Mouse (Mus musculus) liver, embryonic 11.5 days (tissue): ENCODE results near the gene Defb25. TPM values are rescaled to one million over a fixed set of nuclear protein-coding genes. Genes with fewer than 3 reads are reported as not detected.
A peak's percentile ranks its signal among the peaks of the same experiment; 100 is the strongest.

ENCODE experiments used
- ATAC-seq: fragments of 200-750 bp; cut with Nextera tagmentation; replicated peaks from 2 replicates; pipeline ENCODE4 v1.8.0; 2017; ENCODE audit warnings: moderate number of reproducible peaks, mild to moderate bottlenecking, moderate TSS enrichment, moderate library complexity; ENCODE audit not compliant: low FRiP score
- DNase-seq: peaks from one replicate; pipeline ENCODE4 v3.0.0-alpha.2; 2017; ENCODE audit warnings: low spot score
- H3K27ac ChIP-seq: fragments of 300-500 bp; sonication (generic); 2 replicates; pipeline ENCODE4 v1.5.1; 2014; ENCODE audit warnings: mild to moderate bottlenecking, low read depth, low read length, control low read depth
- H3K27me3 ChIP-seq: fragments of 300-500 bp; sonication (generic); replicated peaks from 2 replicates; pipeline ENCODE4 v1.6.1; 2014; ENCODE audit warnings: low read length, mixed read lengths; ENCODE audit not compliant: control insufficient read depth, insufficient read depth
- H3K36me3 ChIP-seq: fragments of 300-500 bp; sonication (generic); 2 replicates; pipeline ENCODE4 v1.6.1; 2014; ENCODE audit warnings: mild to moderate bottlenecking, low read length, moderate library complexity, mixed read lengths; ENCODE audit not compliant: control insufficient read depth, insufficient read depth
- H3K4me1 ChIP-seq: fragments of 300-500 bp; sonication (generic); replicated peaks from 2 replicates; pipeline ENCODE4 v1.6.1; 2014; ENCODE audit warnings: low read length, mixed read lengths; ENCODE audit not compliant: control insufficient read depth, insufficient read depth
- H3K4me2 ChIP-seq: fragments of 300-500 bp; sonication (generic); 2 replicates; pipeline ENCODE4 v1.6.1; 2014; ENCODE audit warnings: mild to moderate bottlenecking, control low read depth, moderate library complexity
- H3K4me3 ChIP-seq: fragments of 300-500 bp; sonication (generic); 2 replicates; pipeline ENCODE4 v1.5.1; 2014; ENCODE audit warnings: low read depth, low read length, control low read depth
- H3K9ac ChIP-seq: fragments of 300-500 bp; sonication (generic); 2 replicates; pipeline ENCODE4 v1.6.1; 2014; ENCODE audit warnings: low read depth, low read length, control low read depth
- H3K9me3 ChIP-seq: fragments of 300-500 bp; sonication (generic); 2 replicates; pipeline ENCODE4 v1.6.1; 2016; ENCODE audit warnings: low read length, inconsistent platforms, mixed read lengths; ENCODE audit not compliant: control insufficient read depth
- WGBS: fragments of 180-500 bp; shearing (Covaris S2); extraction: QIAGEN DNeasy Blood & Tissue Kit; methylation state at CpG from one replicate; pipeline ENCODE4 v1.1.7; 2014; 5-methylcytosine and 5-hydroxymethylcytosine counted together
- polyA plus RNA-seq: library from polyadenylated mRNA; unstranded; fragments of >200 nt; fragmentation: Nextera tagmentation; extraction: Ambion mirVana; gene quantifications from 2 replicates; pipeline ENCODE4 v1.2.1, GENCODE M21; 2014

The Defb25 gene
- polyA plus RNA-seq, 1 experiment from 2014 or later = not detected

DNA sequence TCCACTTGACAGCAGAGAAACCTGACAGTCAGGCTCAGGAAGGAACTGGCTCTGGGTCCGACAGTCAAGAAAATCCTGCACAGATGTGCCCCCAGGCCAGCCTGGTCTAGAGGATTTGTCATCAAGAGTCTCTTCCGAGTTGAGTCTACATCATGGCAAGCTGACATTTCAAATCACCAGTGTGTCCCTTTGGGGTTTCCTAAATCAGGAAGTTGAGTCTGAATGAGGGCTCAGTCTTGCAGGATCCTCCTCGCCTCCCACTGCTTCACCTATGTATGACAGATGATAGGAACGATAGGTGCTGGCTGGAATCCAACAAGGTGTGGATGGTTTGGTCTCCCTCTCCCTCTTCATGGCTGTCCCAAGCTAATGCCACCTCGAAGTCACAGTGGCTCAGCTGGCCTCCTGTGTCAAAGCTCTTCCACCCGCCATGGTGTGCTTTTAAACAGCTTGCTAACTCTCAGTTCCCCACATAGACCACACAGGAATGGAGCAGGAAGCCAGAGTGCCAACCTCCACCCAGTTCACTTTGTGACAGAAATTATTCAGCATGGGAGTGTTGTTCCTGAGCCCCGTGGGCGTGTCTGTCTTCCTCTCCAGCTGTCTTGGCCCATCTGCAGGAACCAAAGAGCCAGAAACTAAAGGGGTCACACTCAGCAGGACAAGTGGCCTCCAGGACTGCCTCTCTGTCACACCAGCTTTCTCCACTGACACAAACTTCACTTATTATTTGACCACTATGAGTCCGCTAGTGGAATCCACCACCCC, 2.3 kb downstream of the Defb25 start:
- H3K36me3 ChIP-seq = no peaks in the 10 kb centered on the region
- H3K27ac ChIP-seq = no peak overlapping the region
- no peaks in the 10 kb centered on the region for H3K9me3 ChIP-seq
- no peaks in the 10 kb centered on the region for H3K4me1 ChIP-seq
- ATAC-seq = no peak
- H3K4me2 ChIP-seq = no peak overlapping the region
- H3K27me3 ChIP-seq = peaks cover 4% of the 10 kb centered on the region
- WGBS = 63% methylated on average over 9 of the region's 9 CpGs
- H3K9ac ChIP-seq = no peak overlapping the region
- H3K4me3 ChIP-seq = no peak overlapping the region
- no peak for DNase-seq

- 0 out of 2 replicates have a peak, but pooled peaks cover 2% of the 10 kb centered on the region for H3K27me3 ChIP-seq
- WGBS = 55% methylated on average over 5 of the region's 5 CpGs
- H3K4me1 ChIP-seq = no peaks in the 10 kb centered on the region
- no peak overlapping the region for H3K27ac ChIP-seq
- ATAC-seq (no peak), DNase-seq (no peak)
- H3K9ac ChIP-seq = no peak overlapping the region
- H3K4me3 ChIP-seq = no peak overlapping the region
- H3K4me2 ChIP-seq = no peak overlapping the region
- no peaks in the 10 kb centered on the region for H3K9me3 ChIP-seq
- no peaks in the 10 kb centered on the region for H3K36me3 ChIP-seq
Measured at GRCm38 (mm10) chr2:152617374-152617773, 5.5 kb downstream of the Defb25 start.

DNA sequence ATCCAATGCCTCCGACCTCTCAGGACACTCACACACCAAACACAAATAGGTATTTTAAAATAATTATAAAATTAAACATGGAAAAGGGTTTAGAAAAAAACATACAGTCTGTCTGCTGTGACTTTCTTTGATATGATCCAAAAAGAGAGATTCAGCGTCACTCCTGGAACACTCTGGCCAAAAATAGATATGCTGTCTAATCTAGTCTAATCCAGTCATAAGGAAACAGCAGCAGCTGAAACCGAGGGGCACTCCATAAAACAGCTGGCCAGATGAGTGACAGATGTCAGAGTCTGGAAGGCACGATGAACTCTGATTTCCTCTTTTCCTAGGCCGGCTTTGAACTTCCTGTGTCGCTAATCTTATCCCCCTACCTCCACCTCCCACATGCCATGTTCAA, 6.4 kb downstream of the Defb25 start:
- H3K4me2 ChIP-seq = no peak overlapping the region
- H3K27ac ChIP-seq = no peak overlapping the region
- H3K36me3 ChIP-seq = no peaks in the 10 kb centered on the region
- H3K9me3 ChIP-seq = no peaks in the 10 kb centered on the region
- no peaks in the 10 kb centered on the region for H3K4me1 ChIP-seq
- no peaks in the 10 kb centered on the region for H3K27me3 ChIP-seq
- no peak overlapping the region for H3K4me3 ChIP-seq
- DNase-seq (no peak), ATAC-seq (no peak)
- no peak overlapping the region for H3K9ac ChIP-seq
- WGBS = 46% methylated on average over 6 of the region's 6 CpGs

DNA sequence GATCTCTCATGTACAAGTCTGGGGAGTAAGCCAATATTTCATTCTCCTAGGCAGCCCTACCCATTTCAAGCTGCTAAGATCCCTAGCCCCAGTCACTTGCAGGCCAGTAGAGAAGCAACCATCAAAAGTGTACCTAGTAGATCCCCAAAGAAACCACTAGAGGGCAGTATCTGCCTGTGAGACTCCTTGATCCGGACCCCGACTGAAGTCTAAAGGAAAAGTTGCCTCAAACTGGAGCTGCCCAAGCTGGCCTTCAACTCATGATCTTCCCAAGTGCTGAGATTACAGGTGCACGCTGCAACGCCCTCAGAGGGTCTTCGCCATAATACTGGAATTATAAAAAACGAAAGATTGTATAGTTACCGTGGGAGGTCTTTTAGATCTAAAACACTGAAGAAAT, 7.3 kb downstream of the Defb25 start:
- H3K9me3 ChIP-seq = no peaks in the 10 kb centered on the region
- peak; percentile 48 for DNase-seq
- H3K27me3 ChIP-seq = no peaks in the 10 kb centered on the region
- WGBS = 7% methylated on average over 7 of the region's 7 CpGs
- ATAC-seq = no peak
- no peak overlapping the region for H3K27ac ChIP-seq
- no peak overlapping the region for H3K4me3 ChIP-seq
- no peaks in the 10 kb centered on the region for H3K4me1 ChIP-seq
- H3K4me2 ChIP-seq = no peak overlapping the region
- H3K36me3 ChIP-seq = no peaks in the 10 kb centered on the region
- H3K9ac ChIP-seq = no peak overlapping the region

GRCm38 (mm10) chr2:152612193-152612592, 10.7 kb downstream of the Defb25 start:
- no peak overlapping the region for H3K9ac ChIP-seq
- no peaks in the 10 kb centered on the region for H3K27me3 ChIP-seq
- ATAC-seq = no peak
- no peak for DNase-seq
- no peak overlapping the region for H3K4me3 ChIP-seq
- H3K36me3 ChIP-seq = no peaks in the 10 kb centered on the region
- H3K4me2 ChIP-seq = no peak overlapping the region
- no peak overlapping the region for H3K27ac ChIP-seq
- H3K4me1 ChIP-seq = no peaks in the 10 kb centered on the region
- no peaks in the 10 kb centered on the region for H3K9me3 ChIP-seq
- 42% methylated on average over 7 of the region's 8 CpGs for WGBS

DNA sequence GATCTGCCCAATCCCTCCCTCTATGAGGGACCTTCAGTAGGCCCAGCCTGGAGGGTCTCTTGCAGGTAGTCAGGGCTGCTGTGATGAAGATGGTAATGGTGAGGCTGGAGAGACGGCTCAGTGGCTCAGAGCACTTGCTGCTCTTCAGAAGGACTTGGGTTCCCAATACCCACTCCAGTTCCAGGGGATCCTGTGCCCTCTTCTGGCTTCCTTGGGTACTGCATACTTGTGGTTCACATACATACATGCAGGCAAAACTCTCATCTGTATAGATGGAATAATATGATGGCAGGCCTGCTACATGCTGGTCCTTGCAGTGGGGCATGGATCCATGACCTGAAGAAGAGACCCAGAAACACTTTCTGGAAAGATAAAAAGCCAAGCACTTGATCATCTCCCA, 14.1 kb downstream of the Defb25 start:
- Histone ChIP-seq H3K27me3 (no peaks in the 10 kb centered on the region), H3K4me2 (no peak overlapping the region), H3K36me3 (no peaks in the 10 kb centered on the region), H3K9ac (no peak overlapping the region), H3K27ac (no peak overlapping the region), H3K9me3 (no peaks in the 10 kb centered on the region), H3K4me1 (no peaks in the 10 kb centered on the region), H3K4me3 (no peak overlapping the region)
- WGBS = 88% methylated on average over 1 of the region's 1 CpGs
- no peak for DNase-seq
- ATAC-seq = no peak

DNA sequence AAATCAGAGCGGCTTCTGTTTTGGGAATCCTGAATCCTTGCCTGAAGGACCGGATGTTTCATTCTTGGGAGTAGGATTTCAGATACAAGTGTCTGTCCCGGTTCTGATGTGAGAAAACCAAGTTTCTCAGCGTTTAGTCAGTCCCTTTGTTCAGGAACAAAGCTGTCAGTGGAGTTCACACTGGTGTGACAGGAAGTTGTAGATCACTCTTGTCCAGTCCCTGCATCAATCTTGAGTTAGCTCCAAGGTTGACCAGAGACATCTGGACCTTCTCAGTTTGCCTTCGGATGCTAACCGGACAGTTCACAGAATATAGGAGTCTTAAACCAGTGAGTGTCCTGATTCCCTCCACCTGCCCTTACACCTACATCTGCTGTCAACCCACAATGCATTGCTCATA, 15.1 kb downstream of the Defb25 start:
- Histone ChIP-seq H3K9ac (no peak overlapping the region), H3K36me3 (no peaks in the 10 kb centered on the region), H3K4me1 (no peaks in the 10 kb centered on the region), H3K27me3 (no peaks in the 10 kb centered on the region), H3K4me3 (no peak overlapping the region), H3K27ac (no peak overlapping the region), H3K4me2 (no peak overlapping the region), H3K9me3 (no peaks in the 10 kb centered on the region)
- DNase-seq (no peak), ATAC-seq (no peak)
- 66% methylated on average over 6 of the region's 6 CpGs for whole genome bisulfite sequencing

- no peaks in the 10 kb centered on the region for H3K27me3 ChIP-seq
- H3K4me1 ChIP-seq = no peaks in the 10 kb centered on the region
- H3K9me3 ChIP-seq = no peaks in the 10 kb centered on the region
- no peak within 1 kb of the TSS for H3K27ac ChIP-seq
- no peak within 1 kb of the TSS for H3K4me2 ChIP-seq
- WGBS = 76% methylated on average over 15 of the region's 15 CpGs
- H3K36me3 ChIP-seq = no peaks in the 10 kb centered on the region
- no peak for ATAC-seq
- no peak for DNase-seq
- H3K9ac ChIP-seq = no peak within 1 kb of the TSS
- H3K4me3 ChIP-seq = no peak within 1 kb of the TSS
Measured at GRCm38 (mm10) chr2:152604057-152604456, 18.8 kb downstream of the Defb25 start, which contains the start of gene Defb36. Gene Defb36, plus strand, starts transcription at chr2:152604327.

- DNase-seq (no peak), ATAC-seq (no peak)
- no peak overlapping the region for H3K27ac ChIP-seq
- H3K27me3 ChIP-seq = no peaks in the 10 kb centered on the region
- H3K4me2 ChIP-seq = no peak overlapping the region
- H3K4me1 ChIP-seq = no peaks in the 10 kb centered on the region
- no peak overlapping the region for H3K4me3 ChIP-seq
- no peak overlapping the region for H3K9ac ChIP-seq
- 62% methylated on average over 4 of the region's 4 CpGs for WGBS
- H3K9me3 ChIP-seq = no peaks in the 10 kb centered on the region
- no peaks in the 10 kb centered on the region for H3K36me3 ChIP-seq
Measured at GRCm38 (mm10) chr2:152601275-152601960, 21.4 kb downstream of the Defb25 start.
